Mouse (Mus musculus) hindbrain, embryonic 16.5 days (tissue): ENCODE data around the gene Galnt6. TPM values are rescaled to one million over a fixed set of nuclear protein-coding genes. Genes with fewer than 3 reads are reported as not detected.

ENCODE experiments used
- ATAC-seq: fragments of 200-750 bp; cut with Nextera tagmentation; 2 replicates; pipeline ENCODE4 v1.8.0; 2017; ENCODE audit warnings: moderate TSS enrichment, moderate library complexity
- H3K27ac ChIP-seq: fragments of 300-500 bp; sonication (generic); 2 replicates; pipeline ENCODE4 v1.5.1; 2014; ENCODE audit warnings: low read depth, mild to moderate bottlenecking, control low read depth, low read length, moderate library complexity
- H3K27me3 ChIP-seq: fragments of 300-500 bp; sonication (generic); replicated peaks from 2 replicates; pipeline ENCODE4 v1.6.1; 2014; ENCODE audit warnings: low read length; ENCODE audit not compliant: control insufficient read depth, insufficient read depth
- H3K36me3 ChIP-seq: fragments of 300-500 bp; sonication (generic); 2 replicates; pipeline ENCODE4 v1.6.1; 2014; ENCODE audit warnings: mild to moderate bottlenecking, low read length, moderate library complexity, mixed read lengths; ENCODE audit not compliant: control insufficient read depth, insufficient read depth
- H3K4me1 ChIP-seq: fragments of 300-500 bp; sonication (generic); 2 replicates; pipeline ENCODE4 v1.6.1; 2014; ENCODE audit warnings: low read depth, low read length; ENCODE audit not compliant: control insufficient read depth, insufficient read depth
- H3K4me2 ChIP-seq: fragments of 300-500 bp; sonication (generic); 2 replicates; pipeline ENCODE4 v1.6.1; 2014; ENCODE audit warnings: mild to moderate bottlenecking, low read length, control low read depth, moderate library complexity
- H3K4me3 ChIP-seq: fragments of 300-500 bp; sonication (generic); 2 replicates; pipeline ENCODE4 v1.5.1; 2014; ENCODE audit warnings: mild to moderate bottlenecking, low read length, control low read depth, moderate library complexity
- H3K9ac ChIP-seq: fragments of 300-500 bp; sonication (generic); 2 replicates; pipeline ENCODE4 v1.6.1; 2014; ENCODE audit warnings: low read depth, mild to moderate bottlenecking, control low read depth, low read length, moderate library complexity
- H3K9me3 ChIP-seq: fragments of 300-500 bp; sonication (generic); 2 replicates; pipeline ENCODE4 v1.6.1; 2014; ENCODE audit warnings: mild to moderate bottlenecking, low read length, moderate library complexity; ENCODE audit not compliant: control insufficient read depth
- WGBS: fragments of 180-500 bp; shearing (Covaris S2); extraction: QIAGEN DNeasy Blood & Tissue Kit; methylation state at CpG from one replicate; pipeline ENCODE4 v1.1.7; 2014; 5-methylcytosine and 5-hydroxymethylcytosine counted together
- polyA plus RNA-seq: library from polyadenylated mRNA; unstranded; fragments of >200 nt; fragmentation: Nextera tagmentation; extraction: Ambion mirVana; gene quantifications from 2 replicates; pipeline ENCODE4 v1.2.1, GENCODE M21; 2015

Galnt6 gene
- polyA plus RNA-seq, 1 experiment from 2014 or later: 0.30 TPM

DNA sequence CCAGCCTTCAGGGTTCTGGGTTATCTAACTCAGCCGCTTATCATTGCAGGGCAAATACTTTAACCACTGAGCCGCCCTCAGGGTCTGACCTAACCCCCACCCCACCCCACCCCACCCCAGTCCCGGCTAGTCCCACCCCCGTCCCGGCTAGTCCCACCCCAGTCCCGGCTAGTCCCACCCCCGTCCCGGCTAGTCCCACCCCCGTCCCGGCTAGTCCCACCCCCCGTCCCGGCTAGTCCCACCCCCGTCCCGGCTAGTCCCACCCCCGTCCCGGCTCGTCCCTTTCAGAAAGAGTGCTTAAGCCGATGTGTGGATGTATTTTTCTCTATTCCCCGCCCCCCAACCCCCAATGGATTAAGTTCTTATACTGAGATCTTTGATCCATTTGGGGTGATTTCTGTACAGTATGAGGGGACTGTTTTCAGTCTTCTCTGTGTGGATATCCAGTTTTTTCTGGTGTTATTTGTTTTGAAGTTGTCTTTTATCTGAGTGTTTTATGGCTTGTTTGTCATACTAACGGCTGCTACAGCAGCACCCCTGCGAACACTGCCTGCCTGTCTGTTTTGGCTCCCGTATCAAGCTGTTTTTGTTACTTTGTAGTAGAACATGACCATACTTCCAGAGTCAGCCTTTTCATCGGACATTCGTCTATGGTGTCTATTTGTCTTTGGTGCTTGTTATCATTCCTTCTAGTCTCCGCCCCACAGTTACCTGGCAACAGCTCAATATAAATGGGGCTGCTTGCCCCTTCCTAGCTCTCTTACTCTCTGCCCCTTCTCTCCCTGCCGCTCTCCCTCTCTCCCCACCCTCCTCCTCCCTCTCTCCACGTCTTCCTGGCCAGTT, 18.2 kb upstream of the Galnt6 start:
- no peaks in the 10 kb centered on the region for H3K27me3 ChIP-seq
- no peaks in the 10 kb centered on the region for H3K36me3 ChIP-seq
- ATAC-seq: peak; percentile 40; the same call in 1 of the 2 replicates
- 2% methylated on average over 27 of the region's 27 CpGs for WGBS
- no peaks in the 10 kb centered on the region for H3K9me3 ChIP-seq
- peaks cover 8% of the 10 kb centered on the region for H3K4me1 ChIP-seq
- no peak overlapping the region for H3K9ac ChIP-seq
- no peak overlapping the region for H3K27ac ChIP-seq
- H3K4me3 ChIP-seq: peak overlapping the region; percentile 36
- peak overlapping the region; percentile 50 for H3K4me2 ChIP-seq

- WGBS: 35% methylated on average over 6 of the region's 6 CpGs
- Histone ChIP-seq H3K4me1 (peaks cover 8% of the 10 kb centered on the region), H3K9me3 (no peaks in the 10 kb centered on the region), H3K4me2 (peak overlapping the region; percentile 50), H3K27ac (no peak overlapping the region), H3K27me3 (no peaks in the 10 kb centered on the region), H3K9ac (no peak overlapping the region), H3K4me3 (peak overlapping the region; percentile 36), H3K36me3 (no peaks in the 10 kb centered on the region)
- peak; percentile 69; the same call in 1 of the 2 replicates for ATAC-seq
Measured at GRCm38 (mm10) chr15:100746478-100747120, 17.4 kb upstream of the Galnt6 start.

GRCm38 (mm10) chr15:100743238-100743637, 14.1 kb upstream of the Galnt6 start:
- H3K27ac ChIP-seq: no peak overlapping the region
- H3K9me3 ChIP-seq: no peaks in the 10 kb centered on the region
- no peak overlapping the region for H3K9ac ChIP-seq
- H3K27me3 ChIP-seq: no peaks in the 10 kb centered on the region
- H3K4me1 ChIP-seq: peaks cover 8% of the 10 kb centered on the region
- WGBS: 94% methylated on average over 6 of the region's 6 CpGs
- no peak overlapping the region for H3K4me2 ChIP-seq
- H3K36me3 ChIP-seq: no peaks in the 10 kb centered on the region
- no peak for ATAC-seq
- no peak overlapping the region for H3K4me3 ChIP-seq

DNA sequence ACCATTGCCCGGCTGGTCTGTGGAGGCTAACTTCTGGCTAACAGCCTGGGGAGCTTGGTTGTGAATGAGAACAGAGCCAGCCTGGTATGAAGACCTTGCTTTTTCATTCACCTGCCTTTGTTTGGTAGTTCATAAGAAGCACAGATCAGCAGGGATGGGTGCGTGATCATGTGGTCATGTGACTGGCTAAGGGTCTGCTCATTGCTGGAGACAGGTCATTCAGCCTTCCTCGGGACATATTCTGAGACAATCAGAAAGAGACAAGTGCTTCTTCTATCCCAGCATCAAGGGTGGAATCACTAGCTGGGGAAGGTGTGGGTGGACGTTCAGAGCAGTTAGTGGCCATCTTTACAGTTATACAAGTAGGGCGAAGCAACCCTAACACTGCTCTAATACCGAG, 10.3 kb upstream of the Galnt6 start:
- no peaks in the 10 kb centered on the region for H3K27me3 ChIP-seq
- no peak for ATAC-seq
- no peak overlapping the region for H3K4me3 ChIP-seq
- H3K36me3 ChIP-seq: no peaks in the 10 kb centered on the region
- H3K4me1 ChIP-seq: no peaks in the 10 kb centered on the region
- no peak overlapping the region for H3K27ac ChIP-seq
- no peak overlapping the region for H3K4me2 ChIP-seq
- WGBS: 91% methylated on average over 6 of the region's 6 CpGs
- no peaks in the 10 kb centered on the region for H3K9me3 ChIP-seq
- no peak overlapping the region for H3K9ac ChIP-seq

DNA sequence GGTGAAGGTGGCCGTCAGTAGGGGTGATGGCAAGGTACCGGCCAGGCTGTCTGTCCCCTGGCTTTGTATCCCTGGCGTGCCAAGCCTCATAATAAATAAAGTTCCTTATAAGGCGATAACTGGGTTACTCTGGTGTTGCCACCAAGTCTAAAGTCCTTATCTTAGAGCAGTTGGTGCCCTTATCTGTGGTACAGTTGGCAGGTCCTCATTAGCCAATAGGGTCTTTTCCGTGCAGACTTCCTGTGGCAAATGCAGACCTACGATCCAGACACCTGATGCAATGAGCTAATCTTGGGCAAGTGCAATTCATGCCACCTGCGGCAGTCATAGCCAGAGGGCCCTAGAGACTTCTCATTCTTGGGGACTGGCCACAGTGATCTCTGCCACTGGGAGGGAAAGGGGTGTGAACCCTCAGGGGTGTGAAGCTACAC, 9.2 kb upstream of the Galnt6 start:
- Histone ChIP-seq H3K36me3 (no peaks in the 10 kb centered on the region), H3K9me3 (no peaks in the 10 kb centered on the region), H3K4me1 (no peaks in the 10 kb centered on the region), H3K4me2 (no peak overlapping the region), H3K27ac (no peak overlapping the region), H3K27me3 (no peaks in the 10 kb centered on the region), H3K9ac (no peak overlapping the region), H3K4me3 (no peak overlapping the region)
- WGBS: 95% methylated on average over 7 of the region's 7 CpGs
- ATAC-seq: no peak

DNA sequence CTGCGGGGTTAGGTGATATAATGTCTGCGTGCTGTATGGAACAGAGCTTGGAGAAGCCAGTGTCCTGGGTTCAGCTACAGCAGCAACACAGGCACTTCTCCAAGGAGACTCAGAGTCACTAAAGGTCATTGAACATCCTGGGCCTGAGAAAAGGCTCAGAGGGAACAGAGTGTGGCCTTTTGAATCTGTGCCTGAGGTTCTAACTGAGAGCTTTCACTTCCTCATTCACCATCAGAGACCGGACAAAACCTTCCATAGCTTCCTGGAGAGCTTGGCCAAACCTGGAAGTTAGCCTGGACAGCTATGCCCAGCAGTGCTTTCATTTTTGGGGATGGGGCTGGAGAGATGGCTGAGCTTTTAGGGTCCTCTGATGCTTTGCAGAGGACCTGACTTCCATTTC, 8.5 kb upstream of the Galnt6 start:
- no peak overlapping the region for H3K9ac ChIP-seq
- ATAC-seq: no peak
- H3K27ac ChIP-seq: no peak overlapping the region
- H3K36me3 ChIP-seq: no peaks in the 10 kb centered on the region
- H3K9me3 ChIP-seq: no peaks in the 10 kb centered on the region
- WGBS: 86% methylated on average over 3 of the region's 3 CpGs
- no peaks in the 10 kb centered on the region for H3K27me3 ChIP-seq
- no peak overlapping the region for H3K4me2 ChIP-seq
- H3K4me1 ChIP-seq: no peaks in the 10 kb centered on the region
- H3K4me3 ChIP-seq: no peak overlapping the region

DNA sequence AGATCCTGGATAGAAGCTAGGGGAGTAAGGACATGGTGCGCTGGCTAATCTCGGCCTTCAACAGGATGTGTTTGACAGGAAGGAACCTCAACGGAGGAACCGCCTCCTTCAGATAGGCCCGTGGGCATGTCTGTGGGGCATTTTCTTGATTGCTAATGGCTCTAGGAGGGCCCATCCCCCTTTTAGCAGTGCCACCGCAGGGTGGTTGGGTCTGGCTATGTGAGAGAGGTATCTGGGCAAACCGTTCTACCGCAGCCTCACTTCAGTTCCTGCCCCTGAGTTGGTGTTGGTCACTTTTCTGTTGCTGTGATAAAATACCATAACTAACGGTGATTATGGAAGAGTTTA, 6.8 kb upstream of the Galnt6 start:
- no peaks in the 10 kb centered on the region for H3K9me3 ChIP-seq
- no peak overlapping the region for H3K4me3 ChIP-seq
- peaks cover 3% of the 10 kb centered on the region for H3K27me3 ChIP-seq
- no peak overlapping the region for H3K9ac ChIP-seq
- H3K4me2 ChIP-seq: no peak overlapping the region
- H3K36me3 ChIP-seq: no peaks in the 10 kb centered on the region
- H3K27ac ChIP-seq: no peak overlapping the region
- 83% methylated on average over 9 of the region's 9 CpGs for WGBS
- ATAC-seq: no peak
- no peaks in the 10 kb centered on the region for H3K4me1 ChIP-seq

- H3K27ac ChIP-seq: no peak overlapping the region
- H3K4me1 ChIP-seq: no peaks in the 10 kb centered on the region
- H3K4me2 ChIP-seq: no peak overlapping the region
- no peak overlapping the region for H3K9ac ChIP-seq
- peaks cover 4% of the 10 kb centered on the region for H3K27me3 ChIP-seq
- no peaks in the 10 kb centered on the region for H3K36me3 ChIP-seq
- ATAC-seq: no peak
- H3K9me3 ChIP-seq: no peaks in the 10 kb centered on the region
- 81% methylated on average over 14 of the region's 15 CpGs for WGBS
- H3K4me3 ChIP-seq: no peak overlapping the region
Measured at GRCm38 (mm10) chr15:100735095-100735952, 6.1 kb upstream of the Galnt6 start.

GRCm38 (mm10) chr15:100732580-100732979, 3.4 kb upstream of the Galnt6 start:
- Histone ChIP-seq H3K4me2 (no peak overlapping the region), H3K4me1 (peaks cover 9% of the 10 kb centered on the region), H3K36me3 (no peaks in the 10 kb centered on the region), H3K27me3 (peaks cover 27% of the 10 kb centered on the region), H3K27ac (no peak overlapping the region), H3K9me3 (no peaks in the 10 kb centered on the region), H3K4me3 (no peak overlapping the region), H3K9ac (no peak overlapping the region)
- WGBS: 35% methylated on average over 5 of the region's 5 CpGs
- ATAC-seq: no peak
